Mouse (Mus musculus) neural tube, embryonic 13.5 days (tissue): ENCODE measurements around the gene Tns1. TPM values are rescaled to one million over a fixed set of nuclear protein-coding genes. Genes with fewer than 3 reads are reported as not detected.
A peak's percentile ranks its signal among the peaks of the same experiment; 100 is the strongest.

Source experiments
- ATAC-seq: fragments of 200-750 bp; cut with Nextera tagmentation; 2 replicates; pipeline ENCODE4 v1.8.0; 2017; ENCODE audit warnings: low read depth, mild to moderate bottlenecking, moderate TSS enrichment, moderate library complexity
- H3K27ac ChIP-seq: fragments of 300-500 bp; sonication (generic); replicated peaks from 2 replicates; pipeline ENCODE4 v1.5.1; 2015; ENCODE audit warnings: moderate library complexity, mild to moderate bottlenecking, inconsistent platforms
- H3K27me3 ChIP-seq: fragments of 300-500 bp; sonication (generic); 2 replicates; pipeline ENCODE4 v1.6.1; 2015; ENCODE audit warnings: mild to moderate bottlenecking, inconsistent platforms
- H3K36me3 ChIP-seq: fragments of 300-500 bp; sonication (generic); 2 replicates; pipeline ENCODE4 v1.6.1; 2015; ENCODE audit warnings: mild to moderate bottlenecking, inconsistent platforms
- H3K4me1 ChIP-seq: fragments of 300-500 bp; sonication (generic); replicated peaks from 2 replicates; pipeline ENCODE4 v1.6.1; 2015; ENCODE audit warnings: inconsistent platforms
- H3K4me2 ChIP-seq: fragments of 300-500 bp; sonication (generic); 2 replicates; pipeline ENCODE4 v1.6.1; 2015; ENCODE audit warnings: inconsistent platforms, mild to moderate bottlenecking, moderate library complexity
- H3K4me3 ChIP-seq: fragments of 300-500 bp; sonication (generic); 2 replicates; pipeline ENCODE4 v1.5.1; 2015; ENCODE audit warnings: mild to moderate bottlenecking, inconsistent platforms
- H3K9ac ChIP-seq: fragments of 300-500 bp; sonication (generic); 2 replicates; pipeline ENCODE4 v1.6.1; 2015; ENCODE audit warnings: moderate library complexity, mild to moderate bottlenecking, inconsistent platforms
- H3K9me3 ChIP-seq: fragments of 300-500 bp; sonication (generic); 2 replicates; pipeline ENCODE4 v1.6.1; 2016; ENCODE audit warnings: inconsistent platforms
- WGBS: fragments of 180-500 bp; shearing (Covaris S2); methylation state at CpG from one replicate; pipeline ENCODE4 v1.1.7; 2015; 5-methylcytosine and 5-hydroxymethylcytosine counted together
- polyA plus RNA-seq: library from polyadenylated mRNA; unstranded; fragments of >200 nt; fragmentation: Nextera tagmentation; extraction: Ambion mirVana; gene quantifications from 2 replicates; pipeline ENCODE4 v1.2.1, GENCODE M21; 2015

The Tns1 gene
- polyA plus RNA-seq, 1 experiment from 2014 or later, result 15.8 TPM

- Histone ChIP-seq H3K4me3 (no peak overlapping the region), H3K27ac (0 out of 2 replicates have a peak overlapping the region, but pooled peaks have one; percentile 2), H3K36me3 (no peaks in the 10 kb centered on the region), H3K27me3 (no peaks in the 10 kb centered on the region), H3K4me2 (no peak overlapping the region), H3K4me1 (peaks cover 28% of the 10 kb centered on the region), H3K9me3 (no peaks in the 10 kb centered on the region), H3K9ac (no peak overlapping the region)
- no peak for ATAC-seq
- 75% methylated on average over 5 of the region's 5 CpGs for WGBS
Measured at GRCm38 (mm10) chr1:73998925-73999375, 125.3 kb downstream of the Tns1 start.

DNA sequence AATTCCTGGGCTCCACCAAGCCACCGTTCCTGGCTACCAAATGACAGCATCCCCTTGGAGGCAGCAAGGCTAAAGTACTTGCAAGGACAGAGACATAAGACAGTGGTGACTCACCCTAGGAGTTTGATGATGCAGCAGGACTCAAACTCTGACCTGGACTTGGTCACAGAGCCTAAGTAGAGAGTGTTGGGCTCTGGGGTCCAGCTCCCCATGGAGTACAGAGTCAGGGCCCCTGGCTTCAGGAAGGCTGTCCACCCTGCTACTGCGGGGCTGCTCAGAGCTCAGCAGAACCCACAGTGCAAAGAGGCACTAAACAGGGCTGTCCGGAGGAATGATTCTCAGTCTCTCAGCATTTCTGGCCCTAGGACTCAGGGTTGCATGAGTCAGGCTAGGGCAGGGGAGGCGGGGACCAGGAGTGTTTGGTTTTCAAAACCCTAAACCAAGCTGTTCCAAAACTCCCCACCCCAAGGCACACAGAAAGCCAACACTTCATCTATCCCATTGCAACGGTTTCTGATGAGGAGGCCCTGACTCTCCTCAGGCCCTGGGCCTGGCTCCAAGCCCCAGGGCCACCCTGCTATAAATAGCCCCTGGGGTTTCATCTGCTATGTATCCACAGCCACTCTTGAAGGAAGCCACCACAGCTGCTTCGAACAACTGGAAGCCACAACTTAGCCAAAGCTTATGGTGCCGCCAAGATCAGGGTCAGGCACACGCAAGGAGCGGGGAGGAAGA is 126.0 kb downstream of the Tns1 start:
- Histone ChIP-seq H3K9me3 (no peaks in the 10 kb centered on the region), H3K4me1 (peaks cover 28% of the 10 kb centered on the region), H3K9ac (0 out of 2 replicates have a peak overlapping the region, but pooled peaks have one; percentile 17), H3K27me3 (no peaks in the 10 kb centered on the region), H3K4me2 (no peak overlapping the region), H3K36me3 (no peaks in the 10 kb centered on the region), H3K27ac (no peak overlapping the region), H3K4me3 (no peak overlapping the region)
- ATAC-seq, result no peak; the same call in 1 of the 2 replicates
- WGBS, result 67% methylated on average over 9 of the region's 9 CpGs

GRCm38 (mm10) chr1:73997341-73997740 is 126.9 kb downstream of the Tns1 start:
- no peak overlapping the region for H3K9ac ChIP-seq
- no peaks in the 10 kb centered on the region for H3K9me3 ChIP-seq
- H3K4me1 ChIP-seq, result peaks cover 28% of the 10 kb centered on the region

DNA sequence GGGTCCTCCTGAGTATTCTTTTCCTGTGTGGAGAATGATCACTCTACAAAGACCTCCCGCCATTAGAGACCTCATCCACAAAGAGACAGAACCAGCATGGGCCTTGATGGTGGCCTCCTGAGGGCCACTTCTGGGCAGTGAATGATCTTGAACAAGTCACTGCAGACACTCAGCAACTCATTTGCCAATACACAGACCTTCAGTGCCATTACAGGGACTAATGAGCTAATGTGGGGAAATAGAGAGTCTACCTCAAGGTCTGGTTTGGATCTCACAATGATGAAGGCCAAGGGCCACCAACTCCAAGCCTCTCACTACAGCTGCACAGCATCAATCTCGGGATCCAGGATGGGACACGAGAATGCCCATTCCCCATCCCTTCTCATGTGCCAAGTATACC is 127.6 kb downstream of the Tns1 start:
- no peak for ATAC-seq
- Histone ChIP-seq H3K9me3 (no peaks in the 10 kb centered on the region), H3K36me3 (no peaks in the 10 kb centered on the region), H3K4me1 (peaks cover 28% of the 10 kb centered on the region), H3K9ac (no peak overlapping the region), H3K27me3 (no peaks in the 10 kb centered on the region), H3K27ac (no peak overlapping the region), H3K4me3 (no peak overlapping the region), H3K4me2 (no peak overlapping the region)
- 89% methylated on average over 3 of the region's 3 CpGs for WGBS

More at GRCm38 (mm10) chr1:73997341-73997740, 126.9 kb downstream of the Tns1 start:
- Histone ChIP-seq H3K27me3 (no peaks in the 10 kb centered on the region), H3K27ac (no peak overlapping the region), H3K4me3 (no peak overlapping the region), H3K36me3 (no peaks in the 10 kb centered on the region), H3K4me2 (no peak overlapping the region)
- 83% methylated on average over 6 of the region's 6 CpGs for WGBS
- ATAC-seq, result no peak

GRCm38 (mm10) chr1:73996209-73996608 is 128.0 kb downstream of the Tns1 start:
- no peak overlapping the region for H3K27ac ChIP-seq
- H3K9me3 ChIP-seq, result no peaks in the 10 kb centered on the region
- H3K4me1 ChIP-seq, result peaks cover 25% of the 10 kb centered on the region
- no peak for ATAC-seq
- no peak overlapping the region for H3K9ac ChIP-seq
- H3K36me3 ChIP-seq, result no peaks in the 10 kb centered on the region
- no peak overlapping the region for H3K4me2 ChIP-seq
- H3K27me3 ChIP-seq, result no peaks in the 10 kb centered on the region
- WGBS, result 57% methylated on average over 2 of the region's 2 CpGs
- H3K4me3 ChIP-seq, result no peak overlapping the region

DNA sequence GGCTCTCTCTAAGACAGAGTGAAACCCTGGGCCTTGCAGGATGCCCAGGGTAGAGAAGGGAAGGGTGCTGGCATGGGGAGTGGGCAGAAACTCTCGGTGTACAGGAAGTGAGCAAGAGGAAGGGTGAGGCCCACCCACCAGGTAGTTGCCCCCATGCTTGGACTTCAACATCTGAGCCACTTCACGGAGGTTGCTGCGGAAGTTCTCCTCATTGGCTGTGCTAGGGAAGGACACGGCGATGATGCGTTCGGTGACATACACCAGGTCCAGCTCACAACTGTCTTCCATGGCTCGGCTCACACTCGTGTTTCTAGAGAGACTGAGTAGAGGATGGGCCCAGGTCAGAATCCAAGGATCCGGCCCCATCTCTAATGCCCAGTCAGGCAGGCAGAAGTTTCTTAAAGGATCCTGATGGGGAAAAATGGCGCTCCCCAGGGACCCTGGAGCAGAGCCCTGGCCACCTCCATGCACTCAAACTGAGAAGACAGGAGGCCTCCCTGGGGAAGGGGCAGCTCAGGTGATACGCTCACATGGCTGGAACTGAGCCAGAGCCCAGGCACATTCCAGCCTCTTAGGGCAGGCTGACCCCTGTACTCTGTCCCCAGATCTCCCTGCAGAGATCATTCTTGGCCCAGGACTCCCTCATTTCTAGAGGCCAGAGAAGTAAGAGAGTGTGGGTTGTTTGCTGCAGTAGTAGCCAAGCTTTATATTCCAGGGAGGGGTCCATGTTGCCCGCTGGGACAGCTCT is 129.0 kb downstream of the Tns1 start:
- H3K4me3 ChIP-seq, result no peak overlapping the region
- no peak overlapping the region for H3K27ac ChIP-seq
- H3K36me3 ChIP-seq, result no peaks in the 10 kb centered on the region
- H3K27me3 ChIP-seq, result no peaks in the 10 kb centered on the region
- ATAC-seq, result no peak
- peaks cover 22% of the 10 kb centered on the region for H3K4me1 ChIP-seq
- WGBS, result 89% methylated on average over 13 of the region's 13 CpGs
- no peak overlapping the region for H3K4me2 ChIP-seq
- no peak overlapping the region for H3K9ac ChIP-seq
- H3K9me3 ChIP-seq, result no peaks in the 10 kb centered on the region

DNA sequence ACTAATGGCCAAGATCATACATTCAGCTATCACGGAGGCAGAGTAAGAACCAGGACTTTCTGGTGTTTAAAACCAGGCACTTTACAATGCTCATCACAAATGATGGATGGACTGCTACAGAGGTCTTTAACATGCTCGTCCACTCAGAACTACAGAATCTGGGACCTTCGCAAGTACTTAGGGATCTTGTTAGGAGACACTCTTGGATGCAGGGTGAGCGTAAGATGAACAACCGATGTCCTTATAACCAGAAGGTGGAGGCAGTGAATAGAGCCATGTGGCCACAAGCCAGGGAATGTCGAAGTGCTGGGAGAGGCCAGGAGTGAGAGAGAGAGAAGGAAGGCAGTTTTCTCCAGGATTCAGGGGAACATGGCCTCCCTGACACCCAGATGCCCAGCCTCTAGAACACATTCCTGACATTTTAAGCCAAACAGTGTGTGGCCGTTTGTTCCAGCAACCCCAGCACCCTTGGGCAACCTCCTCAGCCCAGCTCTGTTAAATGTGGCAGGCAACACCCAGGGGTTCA is 130.3 kb downstream of the Tns1 start:
- Histone ChIP-seq H3K27me3 (no peaks in the 10 kb centered on the region), H3K4me3 (no peak overlapping the region), H3K4me2 (no peak overlapping the region), H3K36me3 (no peaks in the 10 kb centered on the region), H3K9ac (no peak overlapping the region), H3K27ac (no peak overlapping the region), H3K9me3 (no peaks in the 10 kb centered on the region), H3K4me1 (peaks cover 9% of the 10 kb centered on the region)
- no peak for ATAC-seq
- 76% methylated on average over 7 of the region's 7 CpGs for WGBS

DNA sequence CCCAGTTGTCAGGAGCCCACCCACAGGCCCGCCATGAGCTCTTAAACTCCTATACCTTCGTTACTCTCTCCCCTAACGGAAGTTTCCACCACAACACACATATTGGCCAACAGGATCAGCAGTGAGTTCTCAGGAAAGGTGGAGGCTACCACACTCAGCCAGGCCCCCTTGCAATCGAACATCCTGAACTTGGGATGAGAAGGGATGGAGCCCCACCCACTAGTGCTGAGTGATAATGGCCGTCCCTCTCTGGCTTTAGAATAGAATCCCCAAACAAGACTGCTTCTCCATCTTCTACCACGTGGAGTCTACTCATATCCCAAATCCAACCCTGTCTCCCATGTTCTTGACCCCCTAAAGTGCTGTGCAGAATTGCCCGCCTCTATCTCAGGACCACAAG is 131.0 kb downstream of the Tns1 start:
- WGBS, result 84% methylated on average over 7 of the region's 7 CpGs

DNA sequence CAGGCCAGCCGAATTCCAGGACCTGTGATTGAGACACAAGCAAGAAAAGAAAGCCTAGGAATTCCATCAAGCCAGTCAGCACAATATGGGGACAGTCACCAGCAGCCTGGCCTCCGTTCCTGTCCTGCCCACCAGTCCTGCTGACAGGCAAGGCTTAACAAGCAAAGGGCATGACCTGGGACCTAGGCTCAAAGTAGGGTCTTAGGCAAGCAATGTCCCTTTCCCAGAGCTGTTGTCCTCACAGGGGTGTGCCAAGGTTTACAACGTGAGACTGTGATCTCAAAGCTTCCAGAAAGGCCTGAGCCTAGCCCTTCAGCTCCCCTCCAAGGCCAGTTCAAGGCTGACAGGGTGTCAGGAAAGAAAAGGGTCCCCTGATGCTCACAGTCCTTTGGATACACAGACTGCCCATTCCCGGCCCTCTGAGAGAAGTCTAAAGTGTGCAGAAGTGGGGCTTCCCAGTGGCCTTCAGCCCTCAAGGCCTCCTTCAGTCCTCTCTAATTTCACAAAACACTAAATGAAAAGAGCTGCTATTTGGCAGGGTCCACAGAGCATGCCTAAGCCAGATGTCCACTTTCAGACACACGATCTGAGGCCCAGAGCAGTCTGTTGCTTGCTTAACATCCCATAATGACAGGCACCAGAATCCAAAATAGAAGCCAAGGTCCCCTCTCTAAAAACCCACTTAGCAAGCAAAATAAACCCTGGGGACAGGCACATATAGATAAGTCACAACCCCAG is 131.9 kb downstream of the Tns1 start:
- Histone ChIP-seq H3K36me3 (no peaks in the 10 kb centered on the region), H3K4me2 (no peak overlapping the region), H3K27me3 (no peaks in the 10 kb centered on the region), H3K4me1 (no peaks in the 10 kb centered on the region), H3K27ac (no peak overlapping the region), H3K4me3 (no peak overlapping the region), H3K9me3 (no peaks in the 10 kb centered on the region), H3K9ac (no peak overlapping the region)
- 73% methylated on average over 5 of the region's 5 CpGs for WGBS
- no peak for ATAC-seq

More for the DNA sequence above, 131.0 kb downstream of the Tns1 start:
- Histone ChIP-seq H3K9me3 (no peaks in the 10 kb centered on the region), H3K4me1 (0 out of 2 replicates have a peak, but pooled peaks cover 2% of the 10 kb centered on the region), H3K27me3 (no peaks in the 10 kb centered on the region), H3K36me3 (no peaks in the 10 kb centered on the region), H3K4me2 (no peak overlapping the region), H3K9ac (no peak overlapping the region), H3K4me3 (no peak overlapping the region), H3K27ac (no peak overlapping the region)
- no peak for ATAC-seq

DNA sequence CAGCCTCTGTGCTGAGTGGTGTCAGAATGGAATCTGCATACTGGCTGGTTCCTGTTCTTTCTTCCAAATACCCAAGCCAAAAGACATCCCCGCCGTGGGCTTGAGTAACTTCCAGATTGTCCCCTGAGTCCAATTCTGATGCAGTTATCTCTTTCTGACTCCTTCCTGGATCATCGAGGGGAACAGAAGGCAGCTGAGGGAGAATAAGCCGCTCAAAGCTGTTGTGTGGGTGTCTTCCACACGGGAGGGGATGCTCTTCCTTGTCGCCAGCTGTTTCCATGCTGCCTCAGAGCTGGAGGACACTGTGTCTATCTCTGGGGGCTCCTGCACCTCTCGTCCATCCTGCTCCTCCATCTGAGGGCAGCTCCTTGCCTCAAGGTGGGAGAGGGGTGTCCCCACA is 133.0 kb downstream of the Tns1 start:
- Histone ChIP-seq H3K27ac (no peak overlapping the region), H3K27me3 (no peaks in the 10 kb centered on the region), H3K4me1 (no peaks in the 10 kb centered on the region), H3K4me3 (no peak overlapping the region), H3K9me3 (no peaks in the 10 kb centered on the region), H3K4me2 (no peak overlapping the region), H3K36me3 (no peaks in the 10 kb centered on the region), H3K9ac (no peak overlapping the region)
- WGBS, result 82% methylated on average over 7 of the region's 7 CpGs
- no peak for ATAC-seq

DNA sequence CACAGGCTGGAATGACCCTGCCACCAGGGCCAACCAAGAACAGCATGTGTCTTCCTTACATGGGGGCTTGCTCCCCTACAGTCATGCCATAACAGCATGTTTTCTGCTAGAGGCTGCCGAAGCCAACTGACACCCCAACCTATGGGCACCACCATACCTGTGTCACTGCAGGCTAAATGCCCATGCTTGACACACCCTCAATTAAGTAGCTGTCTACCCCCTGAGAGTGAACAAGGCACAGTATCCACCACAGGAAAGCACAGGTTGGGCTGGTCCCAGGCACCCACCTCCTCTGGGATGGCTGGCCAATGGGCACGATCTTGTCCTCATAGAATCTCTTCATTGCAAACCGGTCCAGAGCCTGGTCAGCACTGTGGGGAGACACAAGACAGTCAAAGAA is 134.2 kb downstream of the Tns1 start:
- Histone ChIP-seq H3K36me3 (no peaks in the 10 kb centered on the region), H3K4me2 (no peak overlapping the region), H3K4me3 (no peak overlapping the region), H3K4me1 (no peaks in the 10 kb centered on the region), H3K9me3 (no peaks in the 10 kb centered on the region), H3K27me3 (no peaks in the 10 kb centered on the region), H3K9ac (no peak overlapping the region), H3K27ac (no peak overlapping the region)
- no peak for ATAC-seq
- 86% methylated on average over 3 of the region's 3 CpGs for WGBS
